Mouse (Mus musculus) C2C12 (cell line): ENCODE results near the gene Uhrf1bp1. TPM values are rescaled to one million over a fixed set of nuclear protein-coding genes. Genes with fewer than 3 reads are reported as not detected.

Experiments
- H3K27me3 ChIP-seq: one replicate; pipeline ENCODE4 v1.6.1; 2011; ENCODE audit not compliant: control insufficient read depth, insufficient read depth, insufficient read length
- H3K36me3 ChIP-seq: one replicate; pipeline ENCODE4 v1.6.1; 2011; ENCODE audit not compliant: control insufficient read depth, insufficient read depth
- H3K4me3 ChIP-seq: one replicate; pipeline ENCODE4 v1.5.1; 2011; ENCODE audit warnings: mild to moderate bottlenecking, control low read depth; ENCODE audit not compliant: poor library complexity, insufficient read depth, severe bottlenecking
- H3K79me2 ChIP-seq: one replicate; pipeline ENCODE4 v1.6.1; 2011; ENCODE audit not compliant: control insufficient read depth, insufficient read depth
- H3K79me3 ChIP-seq: one replicate; pipeline ENCODE4 v1.6.1; 2011; ENCODE audit warnings: low read depth, control low read depth
- H3ac ChIP-seq: one replicate; pipeline ENCODE3; 2011; ENCODE audit warnings: low read depth; ENCODE audit not compliant: control insufficient read depth, insufficient read length
- CEBPB ChIP-seq: IDR thresholded peaks from one replicate; pipeline ENCODE4 v1.6.1; 2011; ENCODE audit warnings: low read depth, mild to moderate bottlenecking, control low read depth, moderate library complexity
- CTCF ChIP-seq: IDR thresholded peaks from one replicate; pipeline ENCODE4 v1.5.1; 2011; ENCODE audit not compliant: control insufficient read depth, insufficient read depth, insufficient read length
- FOSL1 ChIP-seq: IDR thresholded peaks from one replicate; pipeline ENCODE4 v1.8.0; 2011; ENCODE audit warnings: mild to moderate bottlenecking, low read length; ENCODE audit not compliant: poor library complexity, insufficient read depth, severe bottlenecking
- MAX ChIP-seq: IDR thresholded peaks from one replicate; pipeline ENCODE4 v1.6.1; 2011; ENCODE audit warnings: mild to moderate bottlenecking, control low read depth
- MYOD1 ChIP-seq: IDR thresholded peaks from one replicate; pipeline ENCODE4 v1.6.1; 2011; ENCODE audit warnings: low read depth; ENCODE audit not compliant: control insufficient read depth, insufficient read length
- MYOG ChIP-seq: IDR thresholded peaks from one replicate; pipeline ENCODE4 v1.6.1; 2011; ENCODE audit not compliant: control insufficient read depth, insufficient read length; ENCODE audit errors: extremely low read depth
- USF1 ChIP-seq: IDR thresholded peaks from one replicate; pipeline ENCODE4 v1.6.1; 2011; ENCODE audit warnings: low read depth, mild to moderate bottlenecking, control low read depth, moderate library complexity
- polyA plus RNA-seq: library from polyadenylated mRNA; unstranded; fragments of >200 nt; fragmentation: generic; extraction: Trizol; gene quantifications from one replicate; pipeline ENCODE4 v1.2.1, GENCODE M21; 2012; ENCODE audit warnings: missing spikeins

Gene Uhrf1bp1
- polyA plus RNA-seq, 1 experiment: 6.6 TPM

DNA sequence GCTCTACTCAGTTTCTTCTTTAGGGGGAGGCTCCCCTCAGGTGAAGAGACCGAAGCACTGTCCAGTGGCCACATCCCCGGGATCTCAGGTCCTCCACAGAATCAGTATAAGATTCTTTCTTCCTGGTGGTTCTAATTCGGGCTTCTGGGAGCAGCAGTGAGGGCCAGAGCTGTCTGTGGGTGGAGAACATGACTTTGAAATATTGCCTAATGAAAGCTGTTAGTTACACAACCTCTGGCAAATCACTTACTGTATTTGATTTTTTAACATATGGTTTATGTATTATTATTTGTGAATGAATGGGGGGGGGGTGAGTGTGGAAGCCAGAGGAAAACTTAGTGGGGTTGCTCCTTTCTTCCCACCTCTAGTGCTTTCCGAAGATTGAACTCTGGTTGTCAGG, 75.6 kb downstream of the Uhrf1bp1 start:
- Histone ChIP-seq H3K4me3 (no peak overlapping the region), H3K79me3 (peaks cover 3% of the 10 kb centered on the region), H3K79me2 (no peaks in the 10 kb centered on the region), H3K27me3 (no peaks in the 10 kb centered on the region), H3ac (no peak overlapping the region), H3K36me3 (no peaks in the 10 kb centered on the region)
- TF ChIP-seq FOSL1 (no peak), MAX (no peak), USF1 (no peak), MYOG (no peak), CEBPB (no peak), MYOD1 (no peak), CTCF (no peak)

DNA sequence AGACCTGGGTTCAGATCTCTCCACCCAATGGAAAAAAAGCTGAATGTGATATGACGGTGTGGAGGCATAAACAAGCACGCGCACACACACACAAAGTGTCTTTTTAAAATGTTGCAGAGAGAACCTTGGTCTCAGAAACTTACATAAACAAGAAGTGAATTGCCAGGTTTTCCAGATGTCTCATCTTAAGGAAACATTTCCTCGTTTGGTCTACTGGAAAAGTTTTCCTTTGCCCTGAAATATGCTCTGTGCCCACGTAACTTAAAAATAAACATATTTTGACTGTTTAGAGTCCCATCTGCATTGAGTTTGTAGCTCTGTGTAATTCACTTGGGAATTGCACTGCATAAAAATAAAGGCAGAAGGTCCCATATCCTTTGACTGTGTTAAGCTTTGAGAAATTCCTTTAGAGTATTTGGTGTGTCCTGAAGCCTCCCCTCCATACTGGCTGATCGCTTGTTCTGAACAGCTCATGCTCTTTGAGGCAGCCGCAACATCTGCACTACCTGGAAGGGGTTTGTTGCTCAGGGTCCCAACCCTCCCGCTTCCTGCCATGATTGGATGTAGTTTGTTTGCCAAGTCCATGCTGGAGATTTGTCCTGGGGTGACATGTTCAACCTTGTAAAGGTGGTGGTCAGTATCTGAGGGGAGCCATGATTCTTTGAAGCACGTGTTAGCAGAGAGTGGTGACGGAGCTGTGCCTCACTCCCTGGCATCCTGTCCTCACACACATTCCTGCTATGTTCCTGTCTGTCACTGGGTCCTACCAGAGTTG, 78.1 kb downstream of the Uhrf1bp1 start:
- Histone ChIP-seq H3K79me3 (peaks cover 2% of the 10 kb centered on the region), H3K36me3 (no peaks in the 10 kb centered on the region), H3K79me2 (peaks cover 5% of the 10 kb centered on the region), H3ac (no peak overlapping the region), H3K27me3 (no peaks in the 10 kb centered on the region), H3K4me3 (no peak overlapping the region)
- TF ChIP-seq CTCF: no peak
- TF ChIP-seq MAX: no peak
- TF ChIP-seq USF1: no peak
- no peak for TF ChIP-seq CEBPB
- no peak for TF ChIP-seq FOSL1
- no peak for TF ChIP-seq MYOD1
- no peak for TF ChIP-seq MYOG

DNA sequence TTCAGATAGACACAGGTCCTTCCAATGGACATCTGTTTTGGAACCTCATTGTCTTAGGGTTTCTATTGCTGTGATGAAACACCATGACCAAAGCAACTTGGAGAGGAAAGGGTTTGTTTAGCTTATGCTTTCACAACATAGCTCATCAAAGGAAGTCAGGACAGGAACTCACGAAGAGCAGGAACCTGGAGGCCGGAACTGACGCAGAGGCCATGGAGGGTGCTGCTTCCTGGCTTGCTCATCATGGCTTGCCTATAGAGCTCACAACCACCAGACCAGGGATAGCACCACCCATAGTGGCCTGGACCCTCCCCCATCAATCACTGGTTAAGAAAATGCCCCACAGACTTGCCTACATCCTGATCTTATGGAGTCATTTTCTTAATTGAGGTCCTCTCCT, 78.8 kb downstream of the Uhrf1bp1 start:
- peaks cover 5% of the 10 kb centered on the region for H3K79me2 ChIP-seq
- H3K36me3 ChIP-seq: no peaks in the 10 kb centered on the region
- H3ac ChIP-seq: no peak overlapping the region
- no peaks in the 10 kb centered on the region for H3K27me3 ChIP-seq
- H3K4me3 ChIP-seq: no peak overlapping the region
- H3K79me3 ChIP-seq: peaks cover 2% of the 10 kb centered on the region
- TF ChIP-seq USF1 (no peak), CEBPB (no peak), MYOD1 (no peak)

DNA sequence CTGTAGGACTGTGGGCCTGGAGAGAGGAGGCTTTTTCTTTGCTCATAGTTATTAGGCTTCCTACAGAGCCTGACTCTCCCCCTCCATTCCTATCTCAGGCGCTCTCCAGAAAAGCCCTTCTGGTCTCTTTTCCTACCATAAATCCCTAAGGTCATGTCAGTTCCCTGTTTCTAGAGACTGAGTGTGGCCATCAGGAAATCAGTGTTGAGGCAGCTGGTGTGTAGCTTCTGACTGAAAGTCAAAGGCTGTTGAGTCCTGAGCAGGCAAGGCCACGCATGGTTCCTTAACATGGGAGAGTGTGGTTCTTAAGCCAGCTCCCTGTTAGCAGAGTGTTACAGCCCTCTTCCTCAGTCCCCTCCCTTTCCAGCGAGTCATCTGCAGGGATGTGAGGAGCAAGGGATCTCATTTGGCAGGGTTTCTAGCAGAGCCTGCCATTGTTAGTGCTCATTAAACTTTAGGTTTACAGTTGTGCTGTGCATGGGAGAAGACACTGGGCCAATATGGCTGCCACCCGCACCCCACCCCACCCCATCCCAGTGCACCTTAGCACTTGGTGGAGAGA, 80.9 kb downstream of the Uhrf1bp1 start:
- Histone ChIP-seq H3ac (no peak overlapping the region), H3K27me3 (no peaks in the 10 kb centered on the region), H3K79me2 (peaks cover 5% of the 10 kb centered on the region), H3K79me3 (peaks cover 3% of the 10 kb centered on the region), H3K4me3 (no peak overlapping the region), H3K36me3 (no peaks in the 10 kb centered on the region)
- no peak for TF ChIP-seq USF1
- no peak for TF ChIP-seq MAX
- no peak for TF ChIP-seq MYOD1
- TF ChIP-seq FOSL1: no peak
- no peak for TF ChIP-seq MYOG

DNA sequence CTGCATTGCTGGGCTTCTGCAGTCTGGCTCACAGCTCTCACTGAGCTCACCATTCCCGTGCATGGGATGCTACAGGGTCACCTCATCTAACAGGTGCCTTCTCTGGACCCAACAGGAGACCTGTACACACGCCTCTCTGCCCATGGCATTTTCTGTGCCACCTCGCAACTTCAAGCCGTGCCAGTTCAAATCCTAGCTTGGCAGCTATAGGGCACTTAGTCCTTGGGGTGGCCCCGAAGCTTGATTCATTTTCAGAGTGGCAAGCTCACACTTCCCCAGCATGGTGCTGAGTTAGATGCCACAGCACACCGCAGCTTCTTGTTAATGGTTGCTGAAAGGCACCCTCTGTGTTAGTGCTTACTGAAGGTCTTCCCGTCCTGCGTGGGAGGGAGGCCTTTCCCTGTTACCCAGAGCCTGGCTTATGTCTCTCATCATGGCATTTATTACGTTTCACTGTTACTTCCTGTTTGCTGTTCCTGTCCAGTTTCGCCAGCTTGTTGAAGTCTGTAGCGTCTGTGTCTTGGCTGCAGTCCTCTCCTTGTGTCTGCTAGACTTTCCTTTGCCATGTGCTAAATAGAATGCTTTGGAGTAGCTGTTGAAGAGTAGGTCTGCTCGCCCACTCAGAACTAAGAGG, 82.0 kb downstream of the Uhrf1bp1 start:
- Histone ChIP-seq H3ac (no peak overlapping the region), H3K79me2 (peaks cover 5% of the 10 kb centered on the region), H3K79me3 (peaks cover 3% of the 10 kb centered on the region), H3K36me3 (no peaks in the 10 kb centered on the region), H3K27me3 (no peaks in the 10 kb centered on the region), H3K4me3 (no peak overlapping the region)
- no peak for TF ChIP-seq CEBPB
- no peak for TF ChIP-seq MYOD1
- TF ChIP-seq MYOG: no peak

DNA sequence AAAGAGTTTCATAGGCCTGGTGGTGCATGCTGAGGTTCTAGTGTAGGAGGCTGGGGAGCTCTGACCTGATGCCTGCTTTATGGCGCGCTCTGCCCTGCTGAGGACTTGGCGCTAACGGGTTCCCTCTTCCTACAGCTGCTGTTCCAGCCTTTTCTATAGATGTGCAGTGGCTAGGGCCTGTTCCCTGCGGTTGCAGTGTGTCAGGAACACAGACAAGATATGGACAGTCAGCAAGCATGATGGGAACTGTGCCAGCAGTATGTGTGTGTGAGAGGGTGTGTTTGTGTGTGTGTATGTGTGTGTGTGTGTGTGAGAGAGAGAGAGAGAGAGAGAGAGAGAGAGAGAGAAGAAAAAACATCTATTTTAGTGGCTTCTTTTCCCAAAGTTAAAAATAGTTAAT, 82.8 kb downstream of the Uhrf1bp1 start:
- Histone ChIP-seq H3K36me3 (no peaks in the 10 kb centered on the region), H3K4me3 (no peak overlapping the region), H3K79me2 (peaks cover 5% of the 10 kb centered on the region), H3K27me3 (no peaks in the 10 kb centered on the region), H3K79me3 (peaks cover 3% of the 10 kb centered on the region), H3ac (no peak overlapping the region)
- no peak for TF ChIP-seq USF1
- TF ChIP-seq MYOD1: no peak
- TF ChIP-seq MAX: no peak
- TF ChIP-seq CEBPB: no peak
- no peak for TF ChIP-seq FOSL1
- TF ChIP-seq MYOG: no peak
- TF ChIP-seq CTCF: no peak
